Mouse (Mus musculus) heart, embryonic 14.5 days (tissue): Measurements from ENCODE around the gene Klf13. TPM values are rescaled to one million over a fixed set of nuclear protein-coding genes. Genes with fewer than 3 reads are reported as not detected.

Experiments
- ATAC-seq: fragments of 200-750 bp; cut with Nextera tagmentation; 2 replicates; pipeline ENCODE4 v1.8.0; 2017; ENCODE audit warnings: low read depth, moderate TSS enrichment; ENCODE audit not compliant: insufficient number of reproducible peaks, insufficient read depth, low FRiP score
- H3K27ac ChIP-seq, 2 experiments: fragments of 200-500 bp in 1 of 2; fragments of 300-500 bp in 1 of 2; sonication (generic) in 1 of 2; replicated peaks in 1 of 2; 2 replicates each; pipeline ENCODE4 v1.5.1; 2012 to 2014; ENCODE audit warnings: low read depth in 2 of 2, low read length in 2 of 2, control low read depth in 1 of 2, mild to moderate bottlenecking in 1 of 2, mixed read lengths in 1 of 2; ENCODE audit not compliant: control insufficient read depth in 1 of 2, insufficient read depth in 1 of 2
- H3K27me3 ChIP-seq: fragments of 300-500 bp; sonication (generic); 2 replicates; pipeline ENCODE4 v1.6.1; 2014; ENCODE audit warnings: mild to moderate bottlenecking, low read length, control low read depth; ENCODE audit not compliant: control insufficient read depth, insufficient read depth
- H3K36me3 ChIP-seq: fragments of 300-500 bp; sonication (generic); 2 replicates; pipeline ENCODE4 v1.6.1; 2014; ENCODE audit warnings: mild to moderate bottlenecking, control low read depth, low read length, mixed read lengths; ENCODE audit not compliant: control insufficient read depth, insufficient read depth
- H3K4me1 ChIP-seq, 2 experiments: fragments of 200-500 bp in 1 of 2; fragments of 300-500 bp in 1 of 2; sonication (generic) in 1 of 2; 2 replicates each; pipeline ENCODE4 v1.6.1; 2012 to 2014; ENCODE audit warnings: low read length in 2 of 2, control low read depth in 1 of 2, mixed read lengths in 1 of 2; ENCODE audit not compliant: control insufficient read depth in 2 of 2, insufficient read depth in 2 of 2
- H3K4me2 ChIP-seq: fragments of 300-500 bp; sonication (generic); 2 replicates; pipeline ENCODE4 v1.6.1; 2014; ENCODE audit warnings: mild to moderate bottlenecking, low read length
- H3K4me3 ChIP-seq, 2 experiments: fragments of 200-500 bp in 1 of 2; fragments of 300-500 bp in 1 of 2; sonication (generic) in 1 of 2; 2 replicates each; pipeline ENCODE4 v1.5.1; 2012 to 2014; ENCODE audit warnings: low read length in 2 of 2, mild to moderate bottlenecking in 2 of 2, control low read depth in 1 of 2, low read depth in 1 of 2, moderate library complexity in 1 of 2; ENCODE audit not compliant: control insufficient read depth in 1 of 2, insufficient read depth in 1 of 2
- H3K9ac ChIP-seq: fragments of 300-500 bp; sonication (generic); 2 replicates; pipeline ENCODE4 v1.6.1; 2014; ENCODE audit warnings: mild to moderate bottlenecking, low read length
- H3K9me3 ChIP-seq: fragments of 300-500 bp; sonication (generic); 2 replicates; pipeline ENCODE4 v1.6.1; 2016; ENCODE audit warnings: low read length, control low read depth; ENCODE audit not compliant: control insufficient read depth
- WGBS: fragments of 180-500 bp; shearing (Covaris S2); extraction: QIAGEN DNeasy Blood & Tissue Kit; methylation state at CpG from one replicate; pipeline ENCODE4 v1.1.7; 2014; 5-methylcytosine and 5-hydroxymethylcytosine counted together
- polyA plus RNA-seq: library from polyadenylated mRNA; unstranded; fragments of >200 nt; fragmentation: Nextera tagmentation; extraction: Ambion mirVana; gene quantifications from 2 replicates; pipeline ENCODE4 v1.2.1, GENCODE M21; 2014

The Klf13 gene
- polyA plus RNA-seq, 1 experiment from 2014 or later: 26.7 TPM

DNA sequence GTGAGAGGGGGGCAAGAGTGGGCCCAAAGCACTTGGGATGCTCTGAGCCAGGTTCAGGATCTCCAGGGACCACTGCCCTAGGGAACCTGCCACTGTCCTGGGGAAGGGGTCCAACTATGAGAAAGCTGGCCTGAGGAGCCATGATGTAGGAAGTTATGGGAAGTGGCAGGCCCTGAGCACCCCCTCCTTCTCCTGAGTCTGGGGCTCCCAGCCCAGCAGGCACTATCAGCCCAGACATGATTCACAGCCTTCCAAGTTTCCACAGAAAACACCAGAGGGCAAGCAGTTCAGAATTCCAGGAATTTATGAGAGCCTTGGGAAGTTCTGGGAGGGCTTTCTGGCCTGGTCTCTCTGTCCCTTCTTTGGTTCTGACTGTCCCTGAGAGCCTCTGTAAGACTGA, 63.0 kb downstream of the Klf13 start:
- no peak overlapping the region for H3K4me3 ChIP-seq
- H3K9me3 ChIP-seq: no peaks in the 10 kb centered on the region
- H3K4me1 ChIP-seq: peaks cover 20 to 21% of the 10 kb centered on the region in 2 experiments
- no peaks in the 10 kb centered on the region for H3K36me3 ChIP-seq
- no peak overlapping the region for H3K9ac ChIP-seq
- no peak for ATAC-seq
- no peak overlapping the region for H3K27ac ChIP-seq
- H3K27me3 ChIP-seq: no peaks in the 10 kb centered on the region
- no peak overlapping the region for H3K4me2 ChIP-seq

DNA sequence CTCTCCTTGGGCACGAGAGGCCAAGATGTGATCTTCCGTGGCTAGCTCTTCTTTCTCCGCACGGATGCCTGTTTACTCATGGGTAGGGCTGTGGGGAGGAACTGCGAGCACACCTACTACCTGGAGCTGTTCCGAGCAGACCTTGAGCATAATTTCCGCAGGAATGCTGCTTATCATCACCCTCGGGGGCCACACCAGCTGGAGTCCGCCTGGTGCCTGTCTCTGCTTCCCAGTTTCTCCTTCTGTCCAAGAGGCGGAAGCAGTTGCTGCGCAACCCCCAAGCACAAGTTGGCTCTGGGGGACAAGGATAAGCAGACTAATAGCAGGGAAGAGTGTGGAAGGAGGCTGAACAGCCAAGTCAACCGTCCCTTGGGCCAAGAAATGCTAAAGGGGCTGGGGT, 64.8 kb downstream of the Klf13 start:
- ATAC-seq: no peak
- no peaks in the 10 kb centered on the region for H3K27me3 ChIP-seq
- H3K27ac ChIP-seq: no peak overlapping the region
- H3K9ac ChIP-seq: peak overlapping the region; percentile 21; the same call in 1 of the 2 replicates
- no peaks in the 10 kb centered on the region for H3K9me3 ChIP-seq
- no peaks in the 10 kb centered on the region for H3K36me3 ChIP-seq
- H3K4me2 ChIP-seq: peak overlapping the region; percentile 42
- H3K4me3 ChIP-seq: peak overlapping the region in 1 of 2 experiments; percentile 2; a peak in 1 of 4 replicates
- H3K4me1 ChIP-seq: peaks cover 14 to 18% of the 10 kb centered on the region in 2 experiments
- 16% methylated on average over 12 of the region's 12 CpGs for WGBS

DNA sequence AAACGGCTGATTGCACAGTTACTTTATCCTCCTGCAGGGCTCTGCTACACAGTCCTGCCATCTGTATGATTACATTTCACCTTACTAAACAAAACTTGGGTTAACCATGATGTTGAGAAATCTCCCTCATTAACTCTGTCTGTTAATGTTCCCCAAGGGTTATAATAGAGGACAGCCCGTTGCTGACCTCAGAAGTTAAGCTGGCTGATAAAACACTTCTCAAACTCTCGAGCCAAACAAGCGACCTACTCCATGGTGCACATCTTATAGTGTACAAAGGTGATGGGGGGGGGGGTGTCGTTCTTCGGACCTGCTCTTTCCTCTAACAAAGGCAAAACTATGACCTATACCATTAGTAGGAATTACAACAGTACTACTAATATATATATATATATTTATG, 67.0 kb downstream of the Klf13 start:
- Histone ChIP-seq H3K9ac (no peak overlapping the region), H3K36me3 (no peaks in the 10 kb centered on the region), H3K4me2 (no peak overlapping the region), H3K27me3 (no peaks in the 10 kb centered on the region), H3K9me3 (no peaks in the 10 kb centered on the region), H3K4me3 (no peak overlapping the region), H3K27ac (no peak overlapping the region), H3K4me1 (peaks cover 10 to 15% of the 10 kb centered on the region in 2 experiments)
- ATAC-seq: no peak
- 71% methylated on average over 6 of the region's 6 CpGs for WGBS

DNA sequence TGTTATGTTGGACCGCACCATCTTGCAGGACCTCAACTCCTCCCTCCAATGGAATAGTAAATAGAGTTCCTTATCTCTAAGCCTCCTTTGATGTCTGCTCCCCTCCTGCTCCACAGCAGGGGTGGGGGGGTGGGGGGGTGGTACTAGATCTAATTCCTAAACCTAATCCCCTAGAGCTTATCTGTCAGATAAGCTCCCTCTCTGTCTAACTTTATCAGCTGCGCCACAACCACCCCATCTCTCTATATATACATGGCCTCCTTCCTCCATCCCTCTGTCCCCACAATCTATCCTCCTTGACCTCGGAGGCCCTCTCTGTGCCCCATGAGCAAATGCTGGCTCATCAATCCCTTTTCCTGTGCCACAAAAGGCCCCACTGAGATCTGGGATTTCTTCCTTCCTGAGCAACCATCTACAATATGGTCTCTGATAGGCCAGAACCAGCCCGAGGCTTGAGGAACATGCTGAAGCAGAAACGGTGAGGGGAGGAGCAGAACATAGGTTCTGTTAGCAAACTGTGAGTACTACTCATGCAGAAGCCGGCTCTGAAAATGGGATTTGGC, 70.3 kb downstream of the Klf13 start:
- WGBS: 24% methylated on average over 6 of the region's 6 CpGs
- ATAC-seq: no peak

DNA sequence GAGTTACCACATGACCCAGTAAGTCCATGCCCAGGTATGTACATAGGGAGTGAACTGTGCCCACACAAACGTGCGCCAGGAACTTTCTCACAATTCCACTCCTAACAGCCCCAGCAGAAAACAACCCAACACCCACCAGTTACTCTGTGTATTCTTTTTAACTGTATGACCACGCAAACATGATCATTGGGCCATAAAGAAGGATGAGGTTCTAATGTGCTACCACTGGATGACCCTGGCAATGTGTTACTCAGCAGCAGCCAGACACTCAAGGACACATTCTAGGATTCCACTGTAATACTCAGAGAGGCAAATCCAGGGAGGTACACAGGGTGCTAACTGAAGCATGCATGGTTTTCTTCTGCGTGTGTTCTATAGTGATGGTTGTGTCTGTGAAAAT, 72.8 kb downstream of the Klf13 start:
- Histone ChIP-seq H3K4me3 (no peak overlapping the region), H3K9ac (no peak overlapping the region), H3K4me2 (no peak overlapping the region), H3K27me3 (no peaks in the 10 kb centered on the region), H3K27ac (no peak overlapping the region), H3K36me3 (no peaks in the 10 kb centered on the region), H3K9me3 (no peaks in the 10 kb centered on the region), H3K4me1 (no peaks in the 10 kb centered on the region)
- no peak for ATAC-seq
- 87% methylated on average over 4 of the region's 4 CpGs for WGBS

More for the DNA sequence above, 70.3 kb downstream of the Klf13 start:
- no peaks in the 10 kb centered on the region for H3K9me3 ChIP-seq
- H3K4me3 ChIP-seq: no peak overlapping the region
- H3K9ac ChIP-seq: no peak overlapping the region
- H3K36me3 ChIP-seq: no peaks in the 10 kb centered on the region
- no peak overlapping the region for H3K4me2 ChIP-seq
- peaks cover 0 to under 1% of the 10 kb centered on the region in 2 experiments; a peak in 1 of 4 replicates for H3K4me1 ChIP-seq
- H3K27me3 ChIP-seq: no peaks in the 10 kb centered on the region
- H3K27ac ChIP-seq: no peak overlapping the region

DNA sequence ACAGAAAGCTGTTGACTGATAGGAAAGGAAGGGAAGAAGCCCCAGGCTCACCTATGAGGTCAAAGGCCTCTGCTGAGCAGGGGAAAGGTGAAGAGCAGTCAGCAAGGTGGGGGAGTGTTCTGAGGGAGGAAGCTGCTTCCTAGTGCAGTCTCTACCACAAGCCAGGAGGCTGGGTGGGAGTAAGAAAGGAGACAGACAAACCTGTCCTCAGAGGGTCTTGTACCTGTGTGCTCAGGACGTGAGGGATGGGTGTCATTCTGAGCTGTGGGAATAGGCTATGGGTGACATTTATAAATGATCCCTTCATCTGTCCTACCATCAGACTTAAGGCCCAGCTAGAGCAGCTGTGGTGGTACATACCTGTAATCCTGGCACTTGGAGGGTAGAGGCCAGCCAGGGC, 75.7 kb downstream of the Klf13 start:
- no peak overlapping the region for H3K9ac ChIP-seq
- peaks cover 3 to 5% of the 10 kb centered on the region in 2 experiments; a peak in 2 of 4 replicates for H3K4me1 ChIP-seq
- no peak overlapping the region for H3K27ac ChIP-seq
- no peak overlapping the region for H3K4me3 ChIP-seq
- no peaks in the 10 kb centered on the region for H3K27me3 ChIP-seq
- ATAC-seq: no peak
- no peak overlapping the region for H3K4me2 ChIP-seq
- WGBS: 70% methylated on average over 1 of the region's 1 CpGs
- H3K36me3 ChIP-seq: no peaks in the 10 kb centered on the region
- no peaks in the 10 kb centered on the region for H3K9me3 ChIP-seq

DNA sequence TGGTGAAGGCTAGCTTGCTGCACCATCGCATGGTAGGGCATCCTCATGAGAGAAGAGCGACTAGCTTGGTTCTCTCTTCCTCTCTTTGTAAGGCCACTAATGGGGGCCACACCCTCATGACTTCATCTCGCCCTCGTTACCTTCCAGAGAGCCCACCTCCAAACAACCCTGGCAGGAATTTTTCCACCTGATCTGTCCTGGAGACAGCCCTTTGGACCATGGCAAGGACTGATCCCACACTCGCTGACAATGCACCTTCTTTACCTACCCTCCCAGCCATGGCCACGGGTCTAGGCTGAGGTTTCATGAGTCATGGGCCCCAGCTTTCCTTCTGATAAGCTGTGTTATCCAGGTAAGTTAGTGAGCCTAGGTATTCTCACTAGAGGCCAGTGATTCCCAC, 77.6 kb downstream of the Klf13 start:
- H3K27ac ChIP-seq: no peak overlapping the region
- H3K4me2 ChIP-seq: no peak overlapping the region
- no peak for ATAC-seq
- H3K4me1 ChIP-seq: peaks cover 3 to 5% of the 10 kb centered on the region in 2 experiments; a peak in 2 of 4 replicates
- H3K27me3 ChIP-seq: no peaks in the 10 kb centered on the region
- 81% methylated on average over 6 of the region's 6 CpGs for WGBS
- H3K9me3 ChIP-seq: no peaks in the 10 kb centered on the region
- no peak overlapping the region for H3K9ac ChIP-seq
- no peaks in the 10 kb centered on the region for H3K36me3 ChIP-seq
- no peak overlapping the region for H3K4me3 ChIP-seq

DNA sequence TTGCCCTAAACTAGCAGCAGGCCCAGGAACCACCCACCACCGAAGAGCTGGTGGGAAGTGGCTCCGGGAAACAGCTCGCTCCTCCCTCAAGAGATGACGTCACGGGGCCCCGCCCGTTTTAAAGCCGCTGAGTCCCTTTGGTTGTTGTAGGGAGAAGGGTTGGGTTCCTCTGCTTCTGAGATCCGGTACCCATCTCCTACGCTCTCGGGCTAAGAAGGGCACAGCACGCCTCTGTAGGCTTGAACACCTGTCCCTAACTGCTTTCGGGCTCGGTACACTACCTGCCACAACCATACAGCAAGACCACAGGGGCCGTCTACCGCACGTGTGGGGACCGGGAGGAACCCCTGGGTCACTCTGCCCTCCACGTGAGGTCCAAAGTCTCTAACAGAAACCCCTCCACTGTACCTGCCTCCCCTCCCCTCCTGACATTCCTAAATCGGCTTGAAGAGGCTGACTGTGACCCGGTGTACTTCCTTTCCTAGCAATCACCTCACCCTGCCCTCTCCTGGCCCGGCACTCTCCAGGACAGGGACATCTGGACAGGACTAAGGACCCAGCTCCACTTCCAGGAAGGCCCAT, 80.1 kb downstream of the Klf13 start:
- Histone ChIP-seq H3K9ac (peak overlapping the region; percentile 72), H3K9me3 (no peaks in the 10 kb centered on the region), H3K36me3 (no peaks in the 10 kb centered on the region), H3K27ac (no peak overlapping the region), H3K4me2 (peak overlapping the region; percentile 85), H3K4me1 (peaks cover 3 to 5% of the 10 kb centered on the region in 2 experiments; a peak in 2 of 4 replicates), H3K4me3 (peak overlapping the region; percentile 39 to 50), H3K27me3 (no peaks in the 10 kb centered on the region)
- 4% methylated on average over 22 of the region's 22 CpGs for WGBS
- peak; percentile 48; the same call in 1 of the 2 replicates for ATAC-seq
